Mouse (Mus musculus) liver, postnatal 0 days (tissue): ENCODE results near the gene Rfxank.

Source experiments
- CTCF ChIP-seq: sonication (generic); IDR thresholded peaks from 2 replicates; pipeline ENCODE4 v1.5.1; 2016; ENCODE audit warnings: antibody characterized with exemption, low read depth
- EP300 ChIP-seq: IDR thresholded peaks from 2 replicates; pipeline ENCODE4 v1.6.1; 2016; ENCODE audit warnings: antibody characterized with exemption, low read depth, mild to moderate bottlenecking

- TF ChIP-seq CTCF (no peak), EP300 (no peak)
Observed at GRCm38 (mm10) chr8:70130066-70130465, 8.9 kb downstream of the Rfxank start.
